Comparison of ENCODE assay signal across 16 mouse cellular contexts in genomic region chr2:92047601-92048000, GRCm38 (mm10). TPM values are rescaled to one million over a fixed set of nuclear protein-coding genes. Genes with fewer than 3 reads are reported as not detected.
DNase-seq lines count a peak whose midpoint lies in the region; ATAC-seq and TF ChIP-seq lines count a peak whose summit lies in the region.
"Had no signal": no experiment of that assay in that cellular context is flagged by ENCODE, and none has a peak within 500 bp of the region (broad histone marks: within the 10 kb centered on the region; RNA-seq: fewer than 3 reads in every experiment).

No protein-coding gene starts in this region.

- no peak for DNase-seq in hindbrain, embryonic 14.5 days (ENCODE audit: low spot score)
- DNase-seq in large intestine, adult 2 months (ENCODE audit: low read depth, low spot score): peak; percentile 78
- DNase-seq in lung, postnatal 36 days: peak; percentile 38
- no peak for DNase-seq in forebrain, embryonic 11.5 days (ENCODE audit: low spot score)
- no peak for DNase-seq in gastrocnemius, postnatal 36 days
- no peak for DNase-seq in ovary, postnatal 10 days (ENCODE audit: low spot score)
- DNase-seq: gastrocnemius, adult 2 months; kidney, adult 18-20 months; midbrain, embryonic 14.5 days had no signal

- H3ac ChIP-seq in C2C12 (ENCODE audit: control insufficient read depth, insufficient read length, low read depth): no peak overlapping the region

- no peaks in the 10 kb centered on the region for H3K79me2 ChIP-seq in C2C12 (ENCODE audit: control insufficient read depth, insufficient read depth)

- H3K4me2 ChIP-seq in hindbrain, embryonic 15.5 days: no peak overlapping the region
- H3K4me2 ChIP-seq in hindbrain, embryonic 14.5 days (replicated peaks): no peak overlapping the region
- H3K4me2 ChIP-seq in forebrain, embryonic 11.5 days (ENCODE audit: low read depth, low read length, severe bottlenecking): no peak overlapping the region
- H3K4me2 ChIP-seq: heart, embryonic 11.5 days; neural tube, embryonic 12.5 days had no signal

- no peaks in the 10 kb centered on the region for H3K9me3 ChIP-seq in hindbrain, embryonic 15.5 days
- H3K9me3 ChIP-seq in hindbrain, embryonic 14.5 days (ENCODE audit: control insufficient read depth, low read length): no peaks in the 10 kb centered on the region
- no peaks in the 10 kb centered on the region for H3K9me3 ChIP-seq in forebrain, embryonic 11.5 days (ENCODE audit: control insufficient read depth, low read length)
- H3K9me3 ChIP-seq: G1E; neural tube, embryonic 12.5 days had no signal

- H3K27me3 ChIP-seq in hindbrain, embryonic 15.5 days: no peaks in the 10 kb centered on the region
- H3K27me3 ChIP-seq in hindbrain, embryonic 14.5 days (ENCODE audit: control insufficient read depth, insufficient read depth, low read length): no peaks in the 10 kb centered on the region
- no peaks in the 10 kb centered on the region for H3K27me3 ChIP-seq in C2C12 (ENCODE audit: control insufficient read depth, insufficient read depth, insufficient read length)
- no peaks in the 10 kb centered on the region for H3K27me3 ChIP-seq in forebrain, embryonic 11.5 days (ENCODE audit: control insufficient read depth, insufficient read depth, low read length)
- H3K27me3 ChIP-seq: neural tube, embryonic 12.5 days had no signal

- H3K4me1 ChIP-seq in hindbrain, embryonic 15.5 days (replicated peaks): no peaks in the 10 kb centered on the region
- H3K4me1 ChIP-seq in hindbrain, embryonic 14.5 days (replicated peaks; ENCODE audit: control insufficient read depth, insufficient read depth, low read length): no peaks in the 10 kb centered on the region
- no peaks in the 10 kb centered on the region for H3K4me1 ChIP-seq in forebrain, embryonic 11.5 days (replicated peaks; ENCODE audit: control insufficient read depth, insufficient read depth, low read length)
- H3K4me1 ChIP-seq: neural tube, embryonic 12.5 days had no signal

- H3K4me3 ChIP-seq in hindbrain, embryonic 15.5 days: no peak overlapping the region
- no peak overlapping the region for H3K4me3 ChIP-seq in hindbrain, embryonic 14.5 days (replicated peaks; ENCODE audit: low read length)
- no peak overlapping the region for H3K4me3 ChIP-seq in C2C12 (ENCODE audit: insufficient read depth, poor library complexity, severe bottlenecking)
- H3K4me3 ChIP-seq in forebrain, embryonic 11.5 days (ENCODE audit: low read depth, low read length): no peak overlapping the region
- H3K4me3 ChIP-seq: gastrocnemius, adult 2 months; neural tube, embryonic 12.5 days had no signal

- no peak overlapping the region for H3K27ac ChIP-seq in hindbrain, embryonic 15.5 days (replicated peaks)
- H3K27ac ChIP-seq in hindbrain, embryonic 14.5 days: no peak overlapping the region
- H3K27ac ChIP-seq in forebrain, embryonic 11.5 days (ENCODE audit: low read depth, low read length): no peak overlapping the region
- H3K27ac ChIP-seq: gastrocnemius, adult 2 months; neural tube, embryonic 12.5 days had no signal

- no peaks in the 10 kb centered on the region for H3K79me3 ChIP-seq in C2C12 (ENCODE audit: low read depth)

- WGBS in hindbrain, embryonic 15.5 days: 40% methylated on average over 4 of the region's 4 CpGs
- 44% methylated on average over 4 of the region's 4 CpGs for WGBS in hindbrain, embryonic 14.5 days
- 11% methylated on average over 4 of the region's 4 CpGs for WGBS in large intestine, adult 2 months
- 38% methylated on average over 4 of the region's 4 CpGs for WGBS in forebrain, embryonic 11.5 days

- no peak for TF ChIP-seq CTCF in C2C12 (IDR thresholded peaks at IDR 0.05; ENCODE audit: control insufficient read depth, insufficient read depth, insufficient read length)

- no peak overlapping the region for H3K9ac ChIP-seq in hindbrain, embryonic 15.5 days
- H3K9ac ChIP-seq in hindbrain, embryonic 14.5 days: no peak overlapping the region
- H3K9ac ChIP-seq in forebrain, embryonic 11.5 days (ENCODE audit: low read length): no peak overlapping the region
- H3K9ac ChIP-seq: neural tube, embryonic 12.5 days had no signal

- intact Hi-C loops in gastrocnemius, postnatal 36 days (cut with DNase I): no loop called here

- 0 out of 2 replicates have a peak, but pooled peaks have one; percentile 30 for ATAC-seq in hindbrain, embryonic 15.5 days (ENCODE audit: low FRiP score, low read depth)
- no peak for ATAC-seq in hindbrain, embryonic 14.5 days (ENCODE audit: low FRiP score)
- no peak for ATAC-seq in forebrain, embryonic 11.5 days (replicated peaks; ENCODE audit: low FRiP score)
- ATAC-seq: forebrain, embryonic 14.5 days had no signal

- H3K36me3 ChIP-seq in hindbrain, embryonic 15.5 days: no peaks in the 10 kb centered on the region
- no peaks in the 10 kb centered on the region for H3K36me3 ChIP-seq in hindbrain, embryonic 14.5 days (replicated peaks; ENCODE audit: control insufficient read depth, insufficient read depth)
- no peaks in the 10 kb centered on the region for H3K36me3 ChIP-seq in C2C12 (ENCODE audit: control insufficient read depth, insufficient read depth)
- H3K36me3 ChIP-seq in forebrain, embryonic 11.5 days (ENCODE audit: control insufficient read depth, insufficient read depth, low read length): no peaks in the 10 kb centered on the region
- H3K36me3 ChIP-seq: G1E; neural tube, embryonic 12.5 days had no signal

TF ChIP-seq in C2C12, 6 proteins besides CTCF, POLR2A, EP300 and RAD21:
- TF ChIP-seq USF1 (IDR thresholded peaks at IDR 0.05; ENCODE audit: low read depth) (peak; percentile 53), MYOD1 (IDR thresholded peaks at IDR 0.05; ENCODE audit: control insufficient read depth, insufficient read length, low read depth) (peak; percentile 19), CEBPB (IDR thresholded peaks at IDR 0.05; ENCODE audit: low read depth) (peak; percentile 49), FOSL1 (IDR thresholded peaks at IDR 0.05; ENCODE audit: insufficient read depth, low read length, poor library complexity, severe bottlenecking) (no peak), MAX (IDR thresholded peaks at IDR 0.05) (no peak), MYOG (IDR thresholded peaks at IDR 0.05; ENCODE audit: control insufficient read depth, extremely low read depth, insufficient read length) (no peak)

RNA-seq across cellular contexts. Expression of gene Creb3l1, which starts 23.3 kb away (rescaled TPM):
- 2.2 and 2.9 TPM in 2 replicates for polyA plus RNA-seq in hindbrain, embryonic 15.5 days (2015; fragmentation: Nextera tagmentation; extraction: Ambion mirVana)
- 3.5 and 3.6 TPM in 2 replicates for polyA plus RNA-seq in hindbrain, embryonic 14.5 days (2014; fragmentation: Nextera tagmentation; extraction: Ambion mirVana)
- polyA plus RNA-seq in C2C12 (2012; fragmentation: generic; extraction: Trizol): 87.1 TPM
- 15.6 and 19.3 TPM in 2 replicates for polyA plus RNA-seq in large intestine, adult 2 months (2012; rRNA removed)
- polyA plus RNA-seq in forebrain, embryonic 11.5 days (2014; fragmentation: Nextera tagmentation; extraction: Ambion mirVana): 1.7 and 2.3 TPM in 2 replicates
- 1 to 10 TPM; 3.9 to 5.7 TPM for total RNA-seq in gastrocnemius, postnatal 36 days (2021)
- total RNA-seq: hematopoietic stem cell, adult 5-6 weeks had no signal

RNA-seq across cellular contexts. Expression of gene Phf21a, which starts 45.3 kb away (rescaled TPM):
- polyA plus RNA-seq in hindbrain, embryonic 15.5 days (2015; fragmentation: Nextera tagmentation; extraction: Ambion mirVana): 34.1 and 37.2 TPM in 2 replicates
- 29.6 and 32.2 TPM in 2 replicates for polyA plus RNA-seq in hindbrain, embryonic 14.5 days (2014; fragmentation: Nextera tagmentation; extraction: Ambion mirVana)
- polyA plus RNA-seq in C2C12 (2012; fragmentation: generic; extraction: Trizol): 8.5 TPM
- polyA plus RNA-seq in large intestine, adult 2 months (2012; rRNA removed): 10.9 and 17.5 TPM in 2 replicates
- 37.6 and 40.2 TPM in 2 replicates for polyA plus RNA-seq in forebrain, embryonic 11.5 days (2014; fragmentation: Nextera tagmentation; extraction: Ambion mirVana)
- 10 to 100 TPM; 22.5 to 23.6 TPM for total RNA-seq in gastrocnemius, postnatal 36 days (2021)

Comparison
In these comparisons a context has a peak if more than half of its experiments do, and no peak if none do; other contexts are left out.
1. DNase-seq: peak in large intestine, adult 2 months (single experiment) and lung, postnatal 36 days (single experiment); none in hindbrain, embryonic 14.5 days (single experiment), forebrain, embryonic 11.5 days (single experiment), gastrocnemius, postnatal 36 days (0 of 2) and ovary, postnatal 10 days (single experiment).